Mouse (Mus musculus) cortical plate, adult 2 months (tissue): ENCODE results near the gene Mrgpre.

Experiments
- CTCF ChIP-seq: fragments of 200-500 bp; IDR thresholded peaks from 2 replicates; pipeline ENCODE4 v1.5.1; 2011; ENCODE audit warnings: mild to moderate bottlenecking, control low read depth, low read length; ENCODE audit not compliant: insufficient read depth; ENCODE audit errors: extremely low read depth
- POLR2A ChIP-seq: fragments of 200-500 bp; IDR thresholded peaks from 2 replicates; pipeline ENCODE4 v1.6.1; 2011; ENCODE audit warnings: mild to moderate bottlenecking, low read length, control low read depth; ENCODE audit not compliant: insufficient read depth; ENCODE audit errors: extremely low read depth

DNA sequence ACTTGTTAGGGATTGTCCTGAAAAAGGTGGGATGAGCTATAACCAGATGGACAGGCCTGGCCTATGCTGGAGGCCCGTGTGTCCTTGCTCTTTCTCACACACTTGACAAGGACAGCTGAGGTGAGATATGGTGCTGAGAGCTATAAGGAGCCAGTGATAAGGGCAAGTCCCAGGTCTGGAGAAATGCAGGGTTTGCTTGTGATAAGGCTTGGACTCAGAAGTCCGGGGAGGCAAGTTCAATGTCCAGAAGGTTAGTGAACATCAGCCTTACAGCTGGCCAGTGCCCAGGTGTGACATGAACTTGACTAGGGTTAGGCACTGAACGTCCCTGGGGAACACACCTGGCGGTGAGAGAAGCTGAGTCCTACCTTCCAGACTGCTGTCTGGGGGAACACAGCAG is 32.2 kb downstream of the Mrgpre start:
- TF ChIP-seq CTCF (no peak), POLR2A (no peak)
